In the genomic region with DNA sequence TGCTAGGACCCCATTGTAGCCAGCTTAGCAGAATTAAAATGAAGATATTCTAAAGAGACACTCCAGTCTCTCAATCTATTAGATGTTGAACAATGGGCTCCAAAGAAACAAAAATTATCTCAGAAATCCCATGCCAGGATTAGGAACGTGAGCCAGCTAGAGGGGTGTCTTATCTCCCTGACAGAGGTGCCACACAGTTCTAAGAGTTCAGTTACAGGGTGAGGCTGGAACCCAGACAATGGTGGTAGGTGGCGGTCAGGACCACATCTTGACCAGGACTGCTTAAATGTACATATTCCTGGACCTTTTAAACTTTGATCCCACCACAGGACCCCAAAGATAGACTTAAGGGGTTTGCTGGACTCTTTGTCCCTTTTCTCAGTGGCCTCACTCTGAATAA, we compare ENCODE assay signal across 23 mouse cellular contexts.
A peak's percentile ranks its signal among the peaks of the same experiment; 100 is the strongest.
DNase-seq lines count a peak whose midpoint lies in the region; ATAC-seq and TF ChIP-seq lines count a peak whose summit lies in the region.
"Had no signal": no experiment of that assay in that cellular context is flagged by ENCODE, and none has a peak within 500 bp of the region (broad histone marks: within the 10 kb centered on the region; RNA-seq: fewer than 3 reads in every experiment).

No protein-coding gene starts in this region.

- no peak overlapping the region for H3K27ac ChIP-seq in liver, embryonic 11.5 days (ENCODE audit: low read depth, low read length)
- no peak overlapping the region for H3K27ac ChIP-seq in liver, embryonic 12.5 days
- peak overlapping the region; percentile 79 for H3K27ac ChIP-seq in hindbrain, postnatal 0 days
- H3K27ac ChIP-seq in midbrain, postnatal 0 days (ENCODE audit: low read depth, low read length), result peak overlapping the region; percentile 90
- no peak overlapping the region for H3K27ac ChIP-seq in embryonic facial prominence, embryonic 10.5 days (replicated peaks)
- H3K27ac ChIP-seq: embryonic facial prominence, embryonic 12.5 days; gastrocnemius, adult 2 months; left cerebral cortex, adult 2 months had no signal

- no peak overlapping the region for H3K4me2 ChIP-seq in liver, embryonic 11.5 days
- H3K4me2 ChIP-seq in liver, embryonic 12.5 days, result no peak overlapping the region
- no peak overlapping the region for H3K4me2 ChIP-seq in hindbrain, postnatal 0 days (ENCODE audit: low read depth, low read length)
- H3K4me2 ChIP-seq in midbrain, postnatal 0 days (ENCODE audit: low read depth, low read length, poor library complexity, severe bottlenecking), result no peak overlapping the region
- H3K4me2 ChIP-seq: embryonic facial prominence, embryonic 12.5 days had no signal

- H3K9ac ChIP-seq in liver, embryonic 11.5 days (ENCODE audit: low read depth, low read length), result no peak overlapping the region
- no peak overlapping the region for H3K9ac ChIP-seq in liver, embryonic 12.5 days
- H3K9ac ChIP-seq in hindbrain, postnatal 0 days (replicated peaks; ENCODE audit: low read length), result no peak overlapping the region
- no peak overlapping the region for H3K9ac ChIP-seq in midbrain, postnatal 0 days (replicated peaks; ENCODE audit: low read length, poor library complexity, severe bottlenecking)
- H3K9ac ChIP-seq: embryonic facial prominence, embryonic 12.5 days had no signal

- no peaks in the 10 kb centered on the region for H3K9me3 ChIP-seq in liver, embryonic 11.5 days (ENCODE audit: control insufficient read depth, low read length)
- no peaks in the 10 kb centered on the region for H3K9me3 ChIP-seq in liver, embryonic 12.5 days (replicated peaks)
- no peaks in the 10 kb centered on the region for H3K9me3 ChIP-seq in hindbrain, postnatal 0 days (ENCODE audit: low read length)
- H3K9me3 ChIP-seq in midbrain, postnatal 0 days (ENCODE audit: low read length), result no peaks in the 10 kb centered on the region
- H3K9me3 ChIP-seq in embryonic facial prominence, embryonic 10.5 days, result no peaks in the 10 kb centered on the region
- H3K9me3 ChIP-seq: embryonic facial prominence, embryonic 12.5 days; megakaryocyte, embryonic 14.5 days had no signal

- WGBS in liver, embryonic 11.5 days, result 70% methylated on average over 2 of the region's 2 CpGs
- WGBS in liver, embryonic 12.5 days (ENCODE audit: insufficient replicate concordance), result 37% methylated on average over 2 of the region's 2 CpGs
- WGBS in hindbrain, postnatal 0 days, result 84% methylated on average over 2 of the region's 2 CpGs
- WGBS in midbrain, postnatal 0 days, result 58% methylated on average over 2 of the region's 2 CpGs
- WGBS in embryonic facial prominence, embryonic 10.5 days, result 91% methylated on average over 2 of the region's 2 CpGs

- no peak for DNase-seq in liver, embryonic 11.5 days (ENCODE audit: low spot score)
- no peak for DNase-seq in hindbrain, postnatal 0 days (ENCODE audit: low spot score)
- no peak for DNase-seq in midbrain, postnatal 0 days (ENCODE audit: low spot score)
- DNase-seq in embryonic facial prominence, embryonic 10.5 days (ENCODE audit: low spot score), result no peak
- DNase-seq: adrenal gland, adult 8-10 months; cerebellum, adult 18-20 months; cerebellum, postnatal 14 days; gastrocnemius, adult 2 months; heart, postnatal 4 days; kidney, postnatal 25 days; lung, adult 2 months; lung, postnatal 14 days; thymus, adult 18-20 months; thymus, postnatal 4 days had no signal

- no peaks in the 10 kb centered on the region for H3K27me3 ChIP-seq in liver, embryonic 11.5 days (replicated peaks; ENCODE audit: control insufficient read depth, insufficient read depth, low read length)
- H3K27me3 ChIP-seq in liver, embryonic 12.5 days (replicated peaks), result no peaks in the 10 kb centered on the region; the same call in 1 of the 2 replicates
- no peaks in the 10 kb centered on the region for H3K27me3 ChIP-seq in hindbrain, postnatal 0 days (ENCODE audit: insufficient read depth, low read length)
- no peaks in the 10 kb centered on the region for H3K27me3 ChIP-seq in midbrain, postnatal 0 days (ENCODE audit: insufficient read depth, low read length)
- no peaks in the 10 kb centered on the region for H3K27me3 ChIP-seq in embryonic facial prominence, embryonic 10.5 days (replicated peaks; ENCODE audit: low read depth, poor library complexity, severe bottlenecking)
- H3K27me3 ChIP-seq: embryonic facial prominence, embryonic 12.5 days; megakaryocyte, embryonic 14.5 days had no signal

- H3K4me3 ChIP-seq in liver, embryonic 11.5 days (ENCODE audit: low read depth, low read length), result no peak overlapping the region
- no peak overlapping the region for H3K4me3 ChIP-seq in liver, embryonic 12.5 days
- no peak overlapping the region for H3K4me3 ChIP-seq in hindbrain, postnatal 0 days (ENCODE audit: low read length)
- H3K4me3 ChIP-seq in midbrain, postnatal 0 days (ENCODE audit: low read depth, low read length), result no peak overlapping the region
- no peak overlapping the region for H3K4me3 ChIP-seq in embryonic facial prominence, embryonic 10.5 days
- H3K4me3 ChIP-seq: embryonic facial prominence, embryonic 12.5 days; gastrocnemius, adult 2 months; left cerebral cortex, adult 2 months; megakaryocyte, embryonic 14.5 days; myocyte had no signal

- TF ChIP-seq CTCF in hindbrain, postnatal 0 days (IDR thresholded peaks at IDR 0.05; ENCODE audit: low read depth), result no peak
- no peak for TF ChIP-seq CTCF in midbrain, postnatal 0 days (IDR thresholded peaks at IDR 0.05)

- peaks cover 9% of the 10 kb centered on the region; the same call in 1 of the 2 replicates for H3K4me1 ChIP-seq in liver, embryonic 11.5 days (replicated peaks; ENCODE audit: control insufficient read depth, insufficient read depth, low read length)
- peaks cover 19% of the 10 kb centered on the region for H3K4me1 ChIP-seq in liver, embryonic 12.5 days
- peaks cover 11% of the 10 kb centered on the region; the same call in 1 of the 2 replicates for H3K4me1 ChIP-seq in hindbrain, postnatal 0 days (ENCODE audit: insufficient read depth, low read length)
- H3K4me1 ChIP-seq in midbrain, postnatal 0 days (ENCODE audit: insufficient read depth, low read length), result peaks cover 12% of the 10 kb centered on the region; the same call in 1 of the 2 replicates
- H3K4me1 ChIP-seq in embryonic facial prominence, embryonic 10.5 days, result no peaks in the 10 kb centered on the region
- H3K4me1 ChIP-seq: embryonic facial prominence, embryonic 12.5 days had no signal

- no peaks in the 10 kb centered on the region for H3K36me3 ChIP-seq in liver, embryonic 11.5 days (ENCODE audit: control insufficient read depth, insufficient read depth, low read length)
- no peaks in the 10 kb centered on the region for H3K36me3 ChIP-seq in liver, embryonic 12.5 days
- no peaks in the 10 kb centered on the region for H3K36me3 ChIP-seq in hindbrain, postnatal 0 days (ENCODE audit: insufficient read depth, low read length)
- no peaks in the 10 kb centered on the region for H3K36me3 ChIP-seq in midbrain, postnatal 0 days (ENCODE audit: insufficient read depth, low read length)
- H3K36me3 ChIP-seq in embryonic facial prominence, embryonic 10.5 days (replicated peaks), result no peaks in the 10 kb centered on the region
- H3K36me3 ChIP-seq: embryonic facial prominence, embryonic 12.5 days had no signal

- ATAC-seq in liver, embryonic 11.5 days (replicated peaks; ENCODE audit: low FRiP score), result peak; percentile 41; the same call in 1 of the 2 replicates
- no peak for ATAC-seq in liver, embryonic 12.5 days
- ATAC-seq in hindbrain, postnatal 0 days, result no peak
- peak; percentile 82 for ATAC-seq in megakaryocyte-erythroid progenitor cell, adult 5-6 weeks (replicated peaks; ENCODE audit: low FRiP score, low TSS enrichment, poor library complexity, severe bottlenecking)
- ATAC-seq in midbrain, postnatal 0 days (ENCODE audit: low FRiP score), result no peak
- no peak for ATAC-seq in inflammation-experienced regulatory T-cells, adult 6 months
- ATAC-seq: activated CD4-positive, CD25-positive, alpha-beta regulatory T cell, adult 4 months; intestine, embryonic 16.5 days had no signal

Comparison
In these comparisons a context has a peak if more than half of its experiments do, and no peak if none do; other contexts are left out.
1. ATAC-seq: peak in liver, embryonic 11.5 days (single experiment) and megakaryocyte-erythroid progenitor cell, adult 5-6 weeks (single experiment); none in liver, embryonic 12.5 days (single experiment), hindbrain, postnatal 0 days (single experiment), midbrain, postnatal 0 days (single experiment) and inflammation-experienced regulatory T-cells, adult 6 months (single experiment).
2. H3K27ac ChIP-seq: peak in hindbrain, postnatal 0 days (single experiment) and midbrain, postnatal 0 days (single experiment); none in liver, embryonic 11.5 days (single experiment), liver, embryonic 12.5 days (single experiment) and embryonic facial prominence, embryonic 10.5 days (single experiment).